Mouse (Mus musculus) ZHBTc4 (cell line): ENCODE results near the gene Cdc42ep3.

Experiments
- DNase-seq: peaks from one replicate; pipeline ENCODE4 v3.0.0-alpha.2; 2011; ENCODE audit warnings: low read depth, low spot score

The Cdc42ep3 gene

DNA sequence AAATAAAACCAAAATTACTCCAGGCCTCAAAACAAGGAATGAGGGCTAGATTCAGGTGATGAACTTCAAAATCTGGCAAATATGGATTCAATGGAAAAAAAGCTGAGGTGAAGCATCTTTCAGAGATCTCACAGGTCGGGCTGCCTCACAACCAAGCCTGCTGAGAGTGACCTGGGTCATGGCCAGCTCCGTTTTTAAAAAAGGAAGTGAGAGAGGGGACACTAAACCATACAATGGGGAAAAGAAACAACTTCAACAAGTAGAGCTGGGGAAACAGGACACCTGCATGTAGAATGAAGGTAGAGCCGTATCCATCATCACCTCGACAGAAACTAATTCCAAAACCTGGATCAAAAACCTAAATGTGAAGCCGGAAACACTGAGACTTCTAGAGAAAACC is 63.2 kb downstream of the Cdc42ep3 start:
- no peak for DNase-seq

DNA sequence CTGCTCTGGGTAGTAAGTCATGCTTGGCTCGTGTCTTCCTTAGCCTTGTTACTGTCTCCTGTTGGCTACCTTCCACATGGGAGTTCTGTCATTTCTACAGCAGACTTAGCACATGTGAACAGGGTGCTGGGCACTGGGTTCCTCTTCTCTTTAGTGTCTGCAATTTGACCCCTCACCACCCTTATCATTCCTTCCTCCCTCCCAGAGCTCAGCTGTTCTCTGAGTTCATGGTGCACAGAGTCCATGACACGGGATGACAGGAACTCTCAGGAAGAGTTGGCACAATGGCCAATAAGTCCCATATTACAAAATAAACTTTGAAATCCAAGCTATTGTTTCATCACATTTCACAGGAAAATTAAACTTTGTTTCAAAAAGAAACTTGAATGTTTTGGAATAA is 64.2 kb downstream of the Cdc42ep3 start:
- DNase-seq = no peak

DNA sequence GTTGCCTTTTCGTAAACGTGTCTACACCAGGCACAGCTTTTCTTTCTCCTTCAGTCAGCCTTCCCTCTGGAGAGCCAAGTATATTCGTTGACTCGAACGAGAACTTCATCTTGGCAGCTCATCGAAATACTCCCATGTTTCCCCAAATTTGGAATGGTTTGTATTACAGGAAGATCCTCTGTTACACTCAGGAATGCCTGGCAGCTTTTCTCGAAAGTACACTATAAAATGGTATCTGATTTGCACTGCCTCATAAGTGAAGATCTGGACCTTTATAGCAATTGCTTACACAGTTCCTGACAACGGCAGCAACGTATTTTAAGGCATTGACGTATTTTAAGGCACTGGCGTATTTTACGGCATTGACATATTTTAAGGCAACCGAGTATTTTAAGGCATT is 67.6 kb downstream of the Cdc42ep3 start:
- DNase-seq = no peak

DNA sequence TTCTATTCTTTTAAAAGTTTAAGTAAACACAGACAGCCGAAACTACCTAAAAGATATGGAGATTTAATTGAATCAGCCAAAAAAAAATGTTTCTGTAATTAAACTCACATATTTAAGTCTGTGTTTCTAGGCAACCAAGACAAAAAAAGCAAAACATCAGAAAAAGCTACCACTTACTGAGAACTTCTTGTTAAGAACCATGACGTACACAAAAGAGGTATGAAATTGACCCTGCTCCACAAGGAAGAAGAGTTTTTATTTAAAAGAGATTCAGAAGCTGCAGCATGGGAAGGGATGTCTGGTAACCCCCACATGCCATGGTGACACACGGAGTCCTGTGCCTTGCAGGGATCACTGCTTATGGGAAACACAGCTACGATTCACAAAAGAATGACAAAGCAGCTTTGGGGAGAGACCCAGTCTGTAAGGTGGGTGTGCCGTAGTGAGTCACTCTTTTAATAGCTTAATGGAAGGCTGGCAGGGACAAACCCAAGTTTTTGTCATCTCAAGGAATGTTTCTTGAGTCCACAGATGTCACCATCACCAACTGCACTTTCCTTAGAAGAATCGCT is 69.8 kb downstream of the Cdc42ep3 start:
- no peak for DNase-seq
